Mouse (Mus musculus) granulocyte monocyte progenitor cell, adult 5-6 weeks (primary cell): Measurements from ENCODE around the gene Vmn1r207-ps. TPM values are rescaled to one million over a fixed set of nuclear protein-coding genes. Genes with fewer than 3 reads are reported as not detected.
"Not testable (repeated sequence)": the region's sequence is repeated elsewhere in the genome, so short reads cannot be mapped to it uniquely, and the experiment has no call there.

ENCODE experiments used
- ATAC-seq: replicated peaks from 2 replicates; pipeline ENCODE4 v1.8.0; 2016; ENCODE audit warnings: mild to moderate bottlenecking, moderate TSS enrichment, inconsistent platforms; ENCODE audit not compliant: poor library complexity, severe bottlenecking
- total RNA-seq, 2 experiments: library from RNA; stranded (forward) in 1 of 2; stranded (reverse) in 1 of 2; fragments of 200-712, 200-1000 nt in 1 of 2; fragments of >200 nt in 1 of 2; fragmentation: Nextera tagmentation in 1 of 2; gene quantifications; 2 replicates each; pipeline ENCODE4 v1.2.3; 2014 to 2017

The Vmn1r207-ps gene
- total RNA-seq (2014; fragmentation: Nextera tagmentation): not detected in 2 replicates
- total RNA-seq (2017): not detected in 2 replicates

DNA sequence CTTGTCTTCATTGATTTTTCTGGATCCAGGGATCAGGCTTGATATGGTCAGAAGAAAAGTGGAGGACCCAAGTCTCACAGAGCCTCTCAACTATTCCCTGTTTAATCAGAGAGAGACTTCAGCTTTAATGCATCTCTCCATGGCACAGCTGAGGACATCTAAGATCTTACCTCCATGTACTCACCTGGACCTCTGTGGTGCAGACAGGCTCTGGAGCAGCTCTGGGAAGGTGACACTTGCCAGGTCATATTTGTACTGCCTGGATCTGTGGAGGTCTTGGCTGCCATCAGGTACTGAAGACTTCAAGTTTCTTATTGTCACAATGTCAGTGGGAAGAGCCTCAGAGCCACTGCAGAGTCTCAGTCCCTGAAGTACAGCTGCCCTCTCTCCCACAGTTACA, at the start of gene Vmn1r207-ps:
TSS of gene Vmn1r207-ps (minus strand) at position 101 of the 400 bp plus-strand sequence.
- ATAC-seq: not testable (repeated sequence)

DNA sequence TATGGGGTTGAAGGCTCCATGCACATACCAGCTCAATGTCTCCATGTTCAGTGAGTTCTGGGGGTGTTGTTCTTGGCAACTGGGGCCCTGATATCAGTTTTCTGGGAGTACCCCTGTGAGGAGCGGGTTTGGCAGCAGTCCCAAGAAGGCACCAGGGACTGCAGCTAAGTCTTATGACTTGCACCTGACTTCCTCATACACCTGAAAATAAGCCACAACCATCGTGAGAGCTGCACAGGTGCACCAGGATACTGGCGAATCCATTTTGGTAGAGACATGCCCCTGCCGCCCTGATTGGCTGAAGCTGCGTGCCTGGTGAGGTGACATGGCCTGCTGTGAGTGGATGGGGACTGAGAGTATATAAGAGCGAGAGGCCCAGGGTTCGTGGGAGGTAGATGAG, 47.9 kb upstream of the Vmn1r207-ps start, which contains the start of gene Vmn1r208:
TSS of gene Vmn1r208 (minus strand) at position 101 of the 400 bp plus-strand sequence.
- not testable (repeated sequence) for ATAC-seq

DNA sequence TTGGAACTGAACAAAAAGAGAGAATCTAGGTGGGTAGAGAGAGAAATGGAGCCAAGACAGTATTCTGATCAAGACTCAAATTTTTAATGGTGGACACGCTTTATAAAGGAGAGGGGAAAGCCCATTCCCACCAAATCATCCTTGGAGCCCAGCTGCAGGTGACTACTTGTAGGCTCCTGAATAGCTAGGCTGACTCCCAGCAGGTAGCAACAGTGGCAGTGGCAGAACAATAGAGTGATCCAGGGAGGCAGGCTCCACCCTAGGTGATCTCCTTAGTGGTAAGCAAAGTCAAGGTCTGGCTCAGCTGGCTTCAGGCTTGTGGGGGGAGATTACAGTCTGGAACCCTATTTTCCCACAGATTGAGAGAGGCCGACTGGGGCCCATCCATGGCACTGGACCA, 42.2 kb upstream of the Vmn1r207-ps start:
- not testable (repeated sequence) for ATAC-seq

DNA sequence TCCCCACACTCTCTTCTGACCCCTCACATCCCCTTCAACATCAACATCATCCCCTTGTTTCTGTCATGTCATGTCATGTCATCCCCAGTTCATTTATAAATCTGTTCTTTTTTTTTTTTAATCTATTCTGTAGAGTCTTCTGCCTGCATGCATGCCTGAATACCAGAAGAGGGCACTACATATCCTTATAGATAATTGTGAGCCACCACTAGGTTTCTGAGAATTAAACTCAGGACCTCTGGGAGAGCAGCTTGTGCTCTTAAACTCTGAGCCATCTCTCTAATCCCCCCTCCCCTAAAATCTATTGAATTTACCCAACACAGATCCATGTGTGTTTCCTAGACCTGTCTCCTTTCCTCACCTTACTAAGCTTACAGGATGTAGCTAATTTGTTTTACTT, 18.1 kb upstream of the Vmn1r207-ps start:
- no peak for ATAC-seq

DNA sequence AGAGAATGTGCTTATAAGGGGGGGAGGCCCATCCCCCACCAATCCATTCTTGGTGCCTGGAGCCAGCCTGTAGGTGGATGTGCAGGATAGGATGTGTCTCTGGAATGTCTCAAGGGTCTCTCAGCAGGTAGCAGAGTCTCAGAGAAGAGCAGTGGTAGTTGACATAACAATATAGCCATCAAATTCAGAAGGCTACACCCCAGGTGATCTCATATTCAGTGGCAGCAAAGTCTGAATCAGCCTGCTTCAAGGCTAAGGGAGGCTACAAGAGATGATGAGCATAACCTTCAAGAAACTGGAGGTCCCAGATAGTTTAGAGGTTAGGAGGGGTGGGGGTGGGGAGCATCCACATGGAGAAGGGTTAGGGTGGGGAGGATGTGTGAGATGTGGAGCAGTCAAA, 22.5 kb downstream of the Vmn1r207-ps start:
- ATAC-seq: not testable (repeated sequence)

DNA sequence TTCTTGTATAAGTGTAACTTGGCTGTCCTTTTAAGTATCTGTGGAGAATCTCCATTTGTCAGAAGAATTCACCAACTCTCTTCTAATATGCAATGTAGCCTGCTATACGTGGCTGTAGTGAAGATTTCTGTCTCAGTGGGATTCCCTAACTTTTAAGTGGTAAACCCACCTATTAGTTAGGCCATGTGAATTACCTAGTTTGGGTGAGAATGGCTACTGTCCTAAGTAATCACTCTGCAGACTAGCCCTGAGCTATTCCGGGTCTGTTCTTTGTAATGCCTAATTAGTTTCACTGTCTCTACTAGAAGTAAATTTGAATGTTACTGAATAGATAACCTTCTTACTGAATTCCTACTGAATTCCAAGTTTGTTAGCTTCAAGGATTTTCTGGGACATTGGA, 26.5 kb downstream of the Vmn1r207-ps start:
- ATAC-seq: not testable (repeated sequence)

Other genes with a start within 250 kb of the Vmn1r207-ps start
- not detected in 2 replicates for gene Vmn1r202, start 224.2 kb downstream of the Vmn1r207-ps start, total RNA-seq (2014; fragmentation: Nextera tagmentation)
- not detected in 2 replicates for gene Vmn1r202, start 224.2 kb downstream of the Vmn1r207-ps start, total RNA-seq (2017)
- not detected in 2 replicates for gene Vmn1r203, start 211.5 kb downstream of the Vmn1r207-ps start, total RNA-seq (2014; fragmentation: Nextera tagmentation)
- gene Vmn1r203, start 211.5 kb downstream of the Vmn1r207-ps start, total RNA-seq (2017): not detected in 2 replicates
- not detected in 2 replicates for gene Vmn1r204, start 176.4 kb downstream of the Vmn1r207-ps start, total RNA-seq (2014; fragmentation: Nextera tagmentation)
- not detected in 2 replicates for gene Vmn1r204, start 176.4 kb downstream of the Vmn1r207-ps start, total RNA-seq (2017)
- gene Vmn1r205, start 136.6 kb downstream of the Vmn1r207-ps start, total RNA-seq (2014; fragmentation: Nextera tagmentation): not detected in 2 replicates
- not detected in 2 replicates for gene Vmn1r205, start 136.6 kb downstream of the Vmn1r207-ps start, total RNA-seq (2017)
- gene Vmn1r206, start 105.4 kb downstream of the Vmn1r207-ps start, total RNA-seq (2014; fragmentation: Nextera tagmentation): not detected in 2 replicates
- gene Vmn1r206, start 105.4 kb downstream of the Vmn1r207-ps start, total RNA-seq (2017): not detected in 2 replicates
- not detected in 2 replicates for gene Vmn1r208, start 47.8 kb upstream of the Vmn1r207-ps start, total RNA-seq (2014; fragmentation: Nextera tagmentation)
- gene Vmn1r208, start 47.8 kb upstream of the Vmn1r207-ps start, total RNA-seq (2017): not detected in 2 replicates
- gene Vmn1r209, start 80.1 kb upstream of the Vmn1r207-ps start, total RNA-seq (2014; fragmentation: Nextera tagmentation): not detected in 2 replicates
- gene Vmn1r209, start 80.1 kb upstream of the Vmn1r207-ps start, total RNA-seq (2017): not detected in 2 replicates
- not detected in 2 replicates for gene Vmn1r210, start 101.7 kb upstream of the Vmn1r207-ps start, total RNA-seq (2014; fragmentation: Nextera tagmentation)
- gene Vmn1r210, start 101.7 kb upstream of the Vmn1r207-ps start, total RNA-seq (2017): not detected in 2 replicates
- gene Vmn1r211, start 127.9 kb upstream of the Vmn1r207-ps start, total RNA-seq (2014; fragmentation: Nextera tagmentation): not detected in 2 replicates
- gene Vmn1r211, start 127.9 kb upstream of the Vmn1r207-ps start, total RNA-seq (2017): not detected in 2 replicates
- not detected in 2 replicates for gene Vmn1r212, start 154.6 kb upstream of the Vmn1r207-ps start, total RNA-seq (2014; fragmentation: Nextera tagmentation)
- not detected in 2 replicates for gene Vmn1r212, start 154.6 kb upstream of the Vmn1r207-ps start, total RNA-seq (2017)